Mouse (Mus musculus) forebrain, postnatal 0 days (tissue): Measurements from ENCODE around the gene Cep41. TPM values are rescaled to one million over a fixed set of nuclear protein-coding genes. Genes with fewer than 3 reads are reported as not detected.
A peak's percentile ranks its signal among the peaks of the same experiment; 100 is the strongest.

ENCODE experiments used
- ATAC-seq: fragments of 200-750 bp; cut with Nextera tagmentation; 2 replicates; pipeline ENCODE4 v1.8.0; 2017; ENCODE audit warnings: mild to moderate bottlenecking, moderate library complexity
- DNase-seq: peaks from one replicate; pipeline ENCODE4 v3.0.0-alpha.2; 2015
- H3K27ac ChIP-seq: fragments of 300-500 bp; sonication (generic); 2 replicates; pipeline ENCODE4 v1.5.1; 2014; ENCODE audit warnings: low read depth, mild to moderate bottlenecking, antibody characterized with exemption, low read length, moderate library complexity, mixed read lengths
- H3K27me3 ChIP-seq: fragments of 300-500 bp; sonication (generic); 2 replicates; pipeline ENCODE4 v1.6.1; 2014; ENCODE audit warnings: mild to moderate bottlenecking, low read length, mixed read lengths; ENCODE audit not compliant: insufficient read depth
- H3K36me3 ChIP-seq: fragments of 300-500 bp; sonication (generic); 2 replicates; pipeline ENCODE4 v1.6.1; 2014; ENCODE audit warnings: mild to moderate bottlenecking, moderate library complexity; ENCODE audit not compliant: insufficient read depth
- H3K4me1 ChIP-seq: fragments of 300-500 bp; sonication (generic); 2 replicates; pipeline ENCODE4 v1.6.1; 2014; ENCODE audit warnings: antibody characterized with exemption; ENCODE audit not compliant: insufficient read depth
- H3K4me2 ChIP-seq: fragments of 300-500 bp; sonication (generic); 2 replicates; pipeline ENCODE4 v1.6.1; 2014; ENCODE audit warnings: low read depth, mild to moderate bottlenecking, moderate library complexity
- H3K4me3 ChIP-seq: fragments of 300-500 bp; sonication (generic); 2 replicates; pipeline ENCODE4 v1.5.1; 2014; ENCODE audit warnings: low read depth, low read length, mixed read lengths
- H3K9ac ChIP-seq: fragments of 300-500 bp; sonication (generic); 2 replicates; pipeline ENCODE4 v1.6.1; 2014; ENCODE audit warnings: mild to moderate bottlenecking
- H3K9me3 ChIP-seq: fragments of 300-500 bp; sonication (generic); 2 replicates; pipeline ENCODE4 v1.6.1; 2016; ENCODE audit warnings: low read length
- CTCF ChIP-seq: sonication (generic); IDR thresholded peaks from 2 replicates; pipeline ENCODE4 v1.5.1; 2016; ENCODE audit warnings: antibody characterized with exemption, control low read depth, low read depth
- WGBS: fragments of 180-500 bp; shearing (Covaris S2); extraction: QIAGEN DNeasy Blood & Tissue Kit; methylation state at CpG from one replicate; pipeline ENCODE4 v1.1.7; 2014; 5-methylcytosine and 5-hydroxymethylcytosine counted together
- polyA plus RNA-seq: library from polyadenylated mRNA; unstranded; fragments of >200 nt; fragmentation: Nextera tagmentation; extraction: Ambion mirVana; gene quantifications from 2 replicates; pipeline ENCODE4 v1.2.1, GENCODE M21; 2015
- total RNA-seq: library from RNA; depleted of rRNA; stranded (reverse); fragments of >200 nt; gene quantifications from 2 replicates; pipeline ENCODE4 v1.2.3, GENCODE M21; 2014

The Cep41 gene
- total and polyA plus RNA-seq, 2 experiments from 2014 or later, result 10.6 to 14.1 TPM

GRCm38 (mm10) chr6:30617959-30618590 lies 75.5 kb downstream of the Cep41 start:
- Histone ChIP-seq H3K27me3 (no peaks in the 10 kb centered on the region), H3K4me2 (peak overlapping the region; percentile 53), H3K36me3 (no peaks in the 10 kb centered on the region), H3K4me3 (peak overlapping the region; percentile 25), H3K9ac (peak overlapping the region; percentile 53), H3K27ac (peak overlapping the region; percentile 84), H3K9me3 (no peaks in the 10 kb centered on the region), H3K4me1 (peaks cover 29% of the 10 kb centered on the region)
- 4% methylated on average over 18 of the region's 18 CpGs for WGBS
- TF ChIP-seq CTCF, result peak; percentile 63
- DNase-seq, result peak; percentile 90
- ATAC-seq, result peak; percentile 99

- Histone ChIP-seq H3K4me2 (peak overlapping the region; percentile 53), H3K9ac (peak overlapping the region; percentile 53; the same call in 1 of the 2 replicates), H3K36me3 (no peaks in the 10 kb centered on the region), H3K27ac (peak overlapping the region; percentile 84), H3K27me3 (no peaks in the 10 kb centered on the region), H3K4me1 (peaks cover 29% of the 10 kb centered on the region), H3K9me3 (no peaks in the 10 kb centered on the region), H3K4me3 (peak overlapping the region; percentile 25)
- DNase-seq (no peak), ATAC-seq (peak; percentile 2; the same call in 1 of the 2 replicates)
- WGBS, result 8% methylated on average over 13 of the region's 13 CpGs
- no peak for TF ChIP-seq CTCF
These were observed 76.3 kb downstream of the Cep41 start for GRCm38 (mm10) chr6:30617020-30617958.

- no peak overlapping the region for H3K9ac ChIP-seq
- H3K4me1 ChIP-seq, result peaks cover 29% of the 10 kb centered on the region
- DNase-seq (no peak), ATAC-seq (no peak)
- no peak for TF ChIP-seq CTCF
- no peak overlapping the region for H3K4me3 ChIP-seq
- no peaks in the 10 kb centered on the region for H3K36me3 ChIP-seq
- H3K27ac ChIP-seq, result peak overlapping the region; percentile 84; the same call in 1 of the 2 replicates
- H3K4me2 ChIP-seq, result 0 out of 2 replicates have a peak overlapping the region, but pooled peaks have one; percentile 53
- no peaks in the 10 kb centered on the region for H3K9me3 ChIP-seq
- WGBS, result 8% methylated on average over 8 of the region's 8 CpGs
- H3K27me3 ChIP-seq, result no peaks in the 10 kb centered on the region
These were observed 77.0 kb downstream of the Cep41 start for GRCm38 (mm10) chr6:30616491-30616941.

- H3K4me3 ChIP-seq, result no peak overlapping the region
- DNase-seq, result no peak
- WGBS, result 35% methylated on average over 4 of the region's 4 CpGs
- H3K27ac ChIP-seq, result 0 out of 2 replicates have a peak overlapping the region, but pooled peaks have one; percentile 21
- H3K9me3 ChIP-seq, result no peaks in the 10 kb centered on the region
- no peak for TF ChIP-seq CTCF
- H3K27me3 ChIP-seq, result no peaks in the 10 kb centered on the region
- no peak overlapping the region for H3K9ac ChIP-seq
- H3K36me3 ChIP-seq, result no peaks in the 10 kb centered on the region
- peaks cover 29% of the 10 kb centered on the region for H3K4me1 ChIP-seq
- ATAC-seq, result no peak
- no peak overlapping the region for H3K4me2 ChIP-seq
These were observed 77.8 kb downstream of the Cep41 start for GRCm38 (mm10) chr6:30615741-30616140.

GRCm38 (mm10) chr6:30614251-30614650 lies 79.3 kb downstream of the Cep41 start:
- peaks cover 29% of the 10 kb centered on the region for H3K4me1 ChIP-seq
- no peak overlapping the region for H3K4me2 ChIP-seq
- H3K36me3 ChIP-seq, result no peaks in the 10 kb centered on the region
- DNase-seq (peak; percentile 27), ATAC-seq (no peak)
- H3K9me3 ChIP-seq, result no peaks in the 10 kb centered on the region
- H3K4me3 ChIP-seq, result no peak overlapping the region
- no peak for TF ChIP-seq CTCF
- no peaks in the 10 kb centered on the region for H3K27me3 ChIP-seq
- 44% methylated on average over 6 of the region's 6 CpGs for whole genome bisulfite sequencing
- H3K9ac ChIP-seq, result no peak overlapping the region
- no peak overlapping the region for H3K27ac ChIP-seq

- 24% methylated on average over 5 of the region's 5 CpGs for WGBS
These were observed 82.3 kb downstream of the Cep41 start for GRCm38 (mm10) chr6:30611212-30611611.

More at GRCm38 (mm10) chr6:30611212-30611611, 82.3 kb downstream of the Cep41 start:
- no peak overlapping the region for H3K4me3 ChIP-seq
- H3K27me3 ChIP-seq, result no peaks in the 10 kb centered on the region
- H3K27ac ChIP-seq, result no peak overlapping the region
- no peaks in the 10 kb centered on the region for H3K9me3 ChIP-seq
- ATAC-seq (no peak), DNase-seq (no peak)
- no peak overlapping the region for H3K4me2 ChIP-seq
- H3K36me3 ChIP-seq, result no peaks in the 10 kb centered on the region
- no peak overlapping the region for H3K9ac ChIP-seq
- TF ChIP-seq CTCF, result no peak
- peaks cover 9% of the 10 kb centered on the region for H3K4me1 ChIP-seq
